Mouse (Mus musculus) lung, embryonic 14.5 days (tissue): ENCODE results near the gene Asna1. TPM values are rescaled to one million over a fixed set of nuclear protein-coding genes. Genes with fewer than 3 reads are reported as not detected.

Experiments used
- ATAC-seq: fragments of 200-750 bp; cut with Nextera tagmentation; 2 replicates; pipeline ENCODE4 v1.8.0; 2017; ENCODE audit warnings: mild to moderate bottlenecking, moderate TSS enrichment, moderate library complexity; ENCODE audit not compliant: insufficient read depth
- DNase-seq: peaks from one replicate; pipeline ENCODE4 v3.0.0-alpha.2; 2015
- H3K27ac ChIP-seq: fragments of 300-500 bp; sonication (generic); 2 replicates; pipeline ENCODE4 v1.5.1; 2014; ENCODE audit warnings: low read depth, mild to moderate bottlenecking, moderate library complexity
- H3K27me3 ChIP-seq: fragments of 300-500 bp; sonication (generic); 2 replicates; pipeline ENCODE4 v1.6.1; 2014; ENCODE audit warnings: low read length, control low read depth; ENCODE audit not compliant: insufficient read depth
- H3K36me3 ChIP-seq: fragments of 300-500 bp; sonication (generic); 2 replicates; pipeline ENCODE4 v1.6.1; 2014; ENCODE audit warnings: control low read depth; ENCODE audit not compliant: insufficient read depth
- H3K4me1 ChIP-seq: fragments of 300-500 bp; sonication (generic); 2 replicates; pipeline ENCODE4 v1.6.1; 2014; ENCODE audit warnings: antibody characterized with exemption, control low read depth; ENCODE audit not compliant: insufficient read depth
- H3K4me2 ChIP-seq: fragments of 300-500 bp; sonication (generic); 2 replicates; pipeline ENCODE4 v1.6.1; 2014; ENCODE audit warnings: mild to moderate bottlenecking
- H3K4me3 ChIP-seq: fragments of 300-500 bp; sonication (generic); 2 replicates; pipeline ENCODE4 v1.5.1; 2014; ENCODE audit warnings: low read depth, low read length
- H3K9ac ChIP-seq: fragments of 300-500 bp; sonication (generic); 2 replicates; pipeline ENCODE4 v1.6.1; 2014
- H3K9me3 ChIP-seq: fragments of 300-500 bp; sonication (generic); 2 replicates; pipeline ENCODE4 v1.6.1; 2016; ENCODE audit warnings: low read depth, low read length, control low read depth
- CTCF ChIP-seq: IDR thresholded peaks from 2 replicates; pipeline ENCODE4 v1.5.1; 2016; ENCODE audit warnings: antibody characterized with exemption, low read depth
- WGBS: fragments of 180-500 bp; shearing (Covaris S2); extraction: QIAGEN DNeasy Blood & Tissue Kit; methylation state at CpG from one replicate; pipeline ENCODE4 v1.1.7; 2014; 5-methylcytosine and 5-hydroxymethylcytosine counted together
- polyA plus RNA-seq: library from polyadenylated mRNA; unstranded; fragments of >200 nt; fragmentation: Nextera tagmentation; extraction: Ambion mirVana; gene quantifications from 2 replicates; pipeline ENCODE4 v1.2.1, GENCODE M21; 2014

Gene Asna1
- polyA plus RNA-seq, 1 experiment from 2014 or later: 98.0 TPM

GRCm38 (mm10) chr8:85011242-85011641 is 13.8 kb downstream of the Asna1 start:
- Histone ChIP-seq H3K9me3 (no peaks in the 10 kb centered on the region), H3K27me3 (peaks cover 50% of the 10 kb centered on the region), H3K4me1 (no peaks in the 10 kb centered on the region), H3K9ac (no peak overlapping the region), H3K4me2 (no peak overlapping the region), H3K4me3 (no peak overlapping the region), H3K36me3 (no peaks in the 10 kb centered on the region), H3K27ac (no peak overlapping the region)
- DNase-seq (peak; percentile 24), ATAC-seq (no peak)
- WGBS: 14% methylated on average over 28 of the region's 28 CpGs
- no peak for TF ChIP-seq CTCF

GRCm38 (mm10) chr8:85007686-85008085 is 17.4 kb downstream of the Asna1 start:
- WGBS: 16% methylated on average over 25 of the region's 25 CpGs
- Histone ChIP-seq H3K4me2 (no peak overlapping the region), H3K36me3 (no peaks in the 10 kb centered on the region), H3K4me1 (no peaks in the 10 kb centered on the region), H3K27me3 (peaks cover 33% of the 10 kb centered on the region), H3K9me3 (no peaks in the 10 kb centered on the region), H3K4me3 (no peak overlapping the region), H3K27ac (no peak overlapping the region), H3K9ac (no peak overlapping the region)
- ATAC-seq: no peak
- peak; percentile 35 for DNase-seq
- TF ChIP-seq CTCF: peak; percentile 54

GRCm38 (mm10) chr8:84997649-84998295 is 27.3 kb downstream of the Asna1 start:
- no peak overlapping the region for H3K4me3 ChIP-seq
- no peak overlapping the region for H3K4me2 ChIP-seq
- WGBS: 7% methylated on average over 19 of the region's 19 CpGs

GRCm38 (mm10) chr8:84996978-84997377 is 28.1 kb downstream of the Asna1 start:
- TF ChIP-seq CTCF: no peak
- DNase-seq: no peak
- H3K36me3 ChIP-seq: no peaks in the 10 kb centered on the region
- H3K4me3 ChIP-seq: no peak overlapping the region
- WGBS: 84% methylated on average over 5 of the region's 5 CpGs
- H3K27me3 ChIP-seq: no peaks in the 10 kb centered on the region; the same call in 1 of the 2 replicates
- no peak for ATAC-seq
- H3K27ac ChIP-seq: no peak overlapping the region
- H3K9me3 ChIP-seq: no peaks in the 10 kb centered on the region
- H3K4me1 ChIP-seq: no peaks in the 10 kb centered on the region
- H3K9ac ChIP-seq: no peak overlapping the region
- no peak overlapping the region for H3K4me2 ChIP-seq

More at GRCm38 (mm10) chr8:84997649-84998295, 27.3 kb downstream of the Asna1 start:
- H3K36me3 ChIP-seq: no peaks in the 10 kb centered on the region
- ATAC-seq: peak; percentile 66
- DNase-seq: peak; percentile 93
- no peaks in the 10 kb centered on the region for H3K4me1 ChIP-seq
- no peaks in the 10 kb centered on the region; the same call in 1 of the 2 replicates for H3K27me3 ChIP-seq
- peak; percentile 94 for TF ChIP-seq CTCF
- no peaks in the 10 kb centered on the region for H3K9me3 ChIP-seq
- H3K27ac ChIP-seq: no peak overlapping the region
- H3K9ac ChIP-seq: no peak overlapping the region

DNA sequence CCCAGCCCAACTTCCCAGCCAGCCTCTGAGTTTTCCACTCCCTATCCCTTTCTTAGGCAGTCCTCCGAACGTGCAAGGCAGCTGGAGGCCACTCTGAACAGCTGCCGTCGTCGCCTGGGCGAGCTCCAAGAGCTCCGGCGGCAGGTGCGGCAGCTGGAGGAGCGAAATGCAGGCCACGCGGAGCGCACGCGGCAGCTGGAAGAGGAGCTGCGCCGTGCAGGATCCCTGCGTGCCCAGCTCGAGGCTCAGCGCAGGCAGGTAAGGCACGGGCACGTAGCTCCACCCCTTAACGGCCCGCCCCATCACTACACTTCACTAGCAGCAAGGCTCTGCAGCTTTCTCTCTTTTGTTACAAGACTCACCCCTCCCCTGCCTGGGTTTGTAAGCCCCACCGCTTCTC is 29.4 kb downstream of the Asna1 start:
- Histone ChIP-seq H3K4me3 (no peak overlapping the region), H3K27ac (no peak overlapping the region), H3K27me3 (no peaks in the 10 kb centered on the region; the same call in 1 of the 2 replicates), H3K9me3 (no peaks in the 10 kb centered on the region), H3K36me3 (no peaks in the 10 kb centered on the region), H3K4me1 (0 out of 2 replicates have a peak, but pooled peaks cover 2% of the 10 kb centered on the region), H3K4me2 (peak overlapping the region; percentile 7; the same call in 1 of the 2 replicates), H3K9ac (no peak overlapping the region)
- 28% methylated on average over 25 of the region's 25 CpGs for WGBS
- peak; percentile 21 for DNase-seq
- TF ChIP-seq CTCF: no peak
- no peak for ATAC-seq

GRCm38 (mm10) chr8:84994375-84994774 is 30.7 kb downstream of the Asna1 start:
- no peak overlapping the region for H3K4me3 ChIP-seq
- no peaks in the 10 kb centered on the region for H3K9me3 ChIP-seq
- ATAC-seq: no peak
- WGBS: 93% methylated on average over 9 of the region's 9 CpGs
- no peak overlapping the region for H3K27ac ChIP-seq
- H3K9ac ChIP-seq: no peak overlapping the region
- H3K4me1 ChIP-seq: peaks cover 5% of the 10 kb centered on the region; the same call in 1 of the 2 replicates
- TF ChIP-seq CTCF: no peak
- no peaks in the 10 kb centered on the region; the same call in 1 of the 2 replicates for H3K27me3 ChIP-seq
- DNase-seq: no peak
- no peaks in the 10 kb centered on the region for H3K36me3 ChIP-seq
- H3K4me2 ChIP-seq: no peak overlapping the region

DNA sequence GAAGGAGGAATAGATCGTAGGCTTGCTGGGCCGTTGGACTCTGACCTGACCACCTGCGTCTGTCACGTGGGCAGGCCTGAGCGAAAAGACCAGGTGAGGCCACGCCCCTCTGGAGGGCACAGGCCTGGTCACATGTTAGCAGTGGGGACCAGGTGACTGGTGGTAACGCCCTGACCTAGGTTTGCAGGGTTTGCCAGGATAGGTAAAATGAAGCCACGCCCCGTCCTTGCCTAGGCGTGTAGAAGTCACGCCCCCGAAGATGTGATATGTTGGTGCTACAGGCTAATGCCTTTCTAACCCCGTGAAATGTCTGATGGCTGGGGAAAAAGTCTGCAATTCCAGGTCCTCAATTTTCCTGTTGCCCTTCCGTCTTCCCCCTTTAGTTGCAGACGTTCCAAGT is 34.2 kb downstream of the Asna1 start:
- WGBS: under 1% methylated on average over 15 of the region's 15 CpGs
- peak overlapping the region; percentile 67 for H3K9ac ChIP-seq
- no peak for TF ChIP-seq CTCF
- no peaks in the 10 kb centered on the region for H3K9me3 ChIP-seq
- peak; percentile 60 for ATAC-seq
- peaks cover 12% of the 10 kb centered on the region; the same call in 1 of the 2 replicates for H3K4me1 ChIP-seq
- DNase-seq: peak; percentile 82
- no peaks in the 10 kb centered on the region for H3K36me3 ChIP-seq
- H3K27ac ChIP-seq: peak overlapping the region; percentile 82
- H3K4me3 ChIP-seq: peak overlapping the region; percentile 54
- no peaks in the 10 kb centered on the region; the same call in 1 of the 2 replicates for H3K27me3 ChIP-seq
- peak overlapping the region; percentile 98 for H3K4me2 ChIP-seq
